Mouse (Mus musculus) megakaryocyte-erythroid progenitor cell, adult 5-6 weeks (primary cell): ENCODE results near the gene Rbm4. TPM values are rescaled to one million over a fixed set of nuclear protein-coding genes. Genes with fewer than 3 reads are reported as not detected.

Experiments used
- ATAC-seq: replicated peaks from 2 replicates; pipeline ENCODE4 v1.8.0; 2016; ENCODE audit warnings: mild to moderate bottlenecking, inconsistent platforms; ENCODE audit not compliant: severe bottlenecking, poor library complexity, low FRiP score, low TSS enrichment
- total RNA-seq, 2 experiments: library from RNA; stranded (forward) in 1 of 2; stranded (reverse) in 1 of 2; fragments of 200-1000, 215-1000 nt in 1 of 2; fragments of >200 nt in 1 of 2; fragmentation: Nextera tagmentation in 1 of 2; gene quantifications; 2 replicates each; pipeline ENCODE4 v1.2.3; 2014 to 2017

The Rbm4 gene
- total RNA-seq, 2 experiments from 2014 or later: 59.4 to 68.6 TPM

DNA sequence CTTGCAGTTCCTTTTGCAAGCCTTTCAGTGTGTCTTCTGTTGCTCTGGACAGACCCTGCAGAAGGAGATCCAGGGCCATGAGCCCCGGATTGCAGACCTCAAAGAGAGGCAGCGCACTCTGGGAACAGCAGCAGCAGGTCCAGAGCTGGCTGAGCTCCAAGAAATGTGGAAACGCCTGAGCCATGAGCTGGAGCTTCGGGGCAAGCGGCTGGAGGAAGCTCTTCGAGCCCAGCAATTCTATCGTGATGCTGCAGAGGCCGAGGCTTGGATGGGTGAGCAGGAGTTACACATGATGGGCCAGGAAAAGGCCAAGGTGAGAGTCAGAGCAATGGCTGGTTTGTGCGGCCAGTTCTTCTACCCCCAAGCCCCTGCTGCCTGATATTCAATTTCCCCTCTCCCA is 48.6 kb downstream of the Rbm4 start:
- no peak for ATAC-seq

DNA sequence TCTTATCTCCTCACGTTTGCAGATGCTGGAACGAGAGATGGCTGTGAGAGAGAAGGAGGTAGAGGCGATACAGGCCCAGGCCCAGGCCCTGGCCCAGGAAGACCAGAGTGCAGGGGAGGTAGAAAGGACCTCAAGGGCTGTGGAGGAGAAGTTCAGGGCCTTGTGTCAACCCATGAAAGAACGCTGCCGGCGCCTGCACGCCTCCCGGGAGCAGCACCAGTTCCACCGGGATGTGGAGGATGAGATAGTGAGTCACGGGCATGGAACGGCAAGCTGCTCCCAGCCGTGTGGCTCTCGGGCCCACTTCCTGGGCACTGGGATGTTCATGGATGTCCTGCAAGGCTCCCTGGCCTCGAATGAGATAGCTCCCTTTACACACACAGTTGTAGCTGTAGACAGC is 49.7 kb downstream of the Rbm4 start:
- ATAC-seq: no peak

- no peak for ATAC-seq
These were observed 50.2 kb downstream of the Rbm4 start for GRCm38 (mm10) chr19:4743524-4743923.

DNA sequence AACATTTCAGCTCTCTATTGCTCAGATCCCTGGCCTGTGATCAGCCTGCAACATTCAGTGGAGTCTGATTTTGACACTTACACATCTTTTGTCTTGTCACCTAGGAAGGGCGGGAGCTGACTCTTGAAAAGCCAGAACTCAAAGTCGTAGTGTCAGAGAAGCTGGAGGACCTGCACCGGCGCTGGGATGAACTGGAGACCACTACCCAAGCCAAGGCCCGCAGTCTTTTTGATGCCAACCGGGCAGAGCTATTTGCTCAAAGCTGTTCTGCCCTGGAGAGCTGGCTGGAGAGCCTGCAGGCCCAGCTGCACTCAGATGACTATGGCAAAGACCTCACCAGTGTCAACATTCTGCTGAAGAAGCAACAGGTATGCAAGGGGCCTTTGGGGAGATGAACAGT is 51.5 kb downstream of the Rbm4 start:
- no peak for ATAC-seq

GRCm38 (mm10) chr19:4741482-4741881 is 52.2 kb downstream of the Rbm4 start:
- ATAC-seq: no peak

DNA sequence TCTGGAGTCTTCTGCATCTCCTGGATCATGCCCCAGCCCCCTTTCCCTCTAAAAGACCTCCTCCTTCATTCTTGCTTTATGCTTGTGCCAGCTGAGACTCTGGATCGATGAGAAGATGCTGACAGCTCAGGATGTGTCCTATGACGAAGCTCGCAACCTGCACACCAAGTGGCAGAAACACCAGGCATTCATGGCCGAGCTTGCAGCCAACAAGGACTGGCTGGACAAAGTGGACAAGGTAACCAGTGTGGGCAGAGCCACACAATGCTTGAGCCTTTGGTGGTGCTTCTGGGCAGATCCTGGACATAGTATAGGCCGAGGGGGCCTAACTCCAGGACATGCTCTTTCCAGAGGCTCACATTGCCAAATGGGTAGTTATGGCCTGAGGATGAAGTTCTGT is 53.9 kb downstream of the Rbm4 start:
- ATAC-seq: no peak

DNA sequence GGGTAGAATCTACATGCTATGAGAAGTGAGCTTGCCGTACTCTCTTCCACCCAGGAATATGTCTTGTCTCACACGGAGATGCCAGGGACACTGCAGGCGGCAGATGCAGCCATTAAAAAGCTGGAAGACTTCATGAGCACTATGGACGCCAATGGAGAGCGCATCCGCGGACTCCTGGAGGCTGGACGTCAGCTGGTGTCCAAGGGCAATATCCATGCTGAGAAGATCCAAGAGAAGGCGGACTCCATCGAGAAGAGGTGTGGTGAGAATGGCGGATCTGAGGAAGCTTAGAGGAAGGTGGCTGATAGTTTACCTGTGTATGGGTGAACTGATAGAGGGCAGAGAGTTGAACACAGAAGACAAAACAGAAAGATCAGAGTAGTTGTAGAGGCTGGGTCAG is 54.6 kb downstream of the Rbm4 start:
- ATAC-seq: no peak

DNA sequence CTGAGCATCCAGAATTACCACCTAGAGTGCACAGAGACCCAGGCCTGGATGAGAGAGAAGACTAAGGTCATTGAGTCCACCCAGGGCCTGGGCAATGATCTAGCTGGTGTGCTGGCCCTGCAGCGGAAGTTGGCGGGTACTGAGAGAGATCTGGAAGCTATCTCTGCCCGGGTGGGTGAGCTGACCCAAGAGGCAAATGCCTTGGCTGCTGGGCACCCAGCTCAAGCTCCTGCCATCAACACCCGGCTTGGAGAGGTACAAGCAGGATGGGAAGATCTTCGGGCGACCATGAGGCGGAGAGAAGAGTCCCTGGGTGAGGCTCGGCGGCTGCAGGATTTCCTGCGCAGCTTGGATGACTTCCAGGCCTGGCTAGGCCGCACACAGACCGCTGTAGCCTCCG is 55.8 kb downstream of the Rbm4 start:
- no peak for ATAC-seq

Other genes starting within 250 kb of the Rbm4 start
- gene Lrfn4, start 178.2 kb downstream of the Rbm4 start, total RNA-seq (2014; fragmentation: Nextera tagmentation): 0.92 and 2.6 TPM in 2 replicates
- gene Lrfn4, start 178.2 kb downstream of the Rbm4 start, total RNA-seq (2017): 1.1 and 2.4 TPM in 2 replicates
- 23.0 and 38.5 TPM in 2 replicates for gene Rce1, start 168.3 kb downstream of the Rbm4 start, total RNA-seq (2014; fragmentation: Nextera tagmentation)
- 14.6 and 26.0 TPM in 2 replicates for gene Rce1, start 168.3 kb downstream of the Rbm4 start, total RNA-seq (2017)
- 1.3 and 3.5 TPM in 2 replicates for gene Gm960, start 95.2 kb downstream of the Rbm4 start, total RNA-seq (2014; fragmentation: Nextera tagmentation)
- 2.4 TPM in 1 of 2 replicates, not detected in the other for gene Gm960, start 95.2 kb downstream of the Rbm4 start, total RNA-seq (2017)
- not detected in 2 replicates for gene Sptbn2, start 82.7 kb downstream of the Rbm4 start, total RNA-seq (2014; fragmentation: Nextera tagmentation)
- gene Sptbn2, start 82.7 kb downstream of the Rbm4 start, total RNA-seq (2017): not detected in 2 replicates
- 5.0 and 11.3 TPM in 2 replicates for gene Rbm4b, start 37.4 kb downstream of the Rbm4 start, total RNA-seq (2014; fragmentation: Nextera tagmentation)
- 9.9 and 19.2 TPM in 2 replicates for gene Rbm4b, start 37.4 kb downstream of the Rbm4 start, total RNA-seq (2017)
- 29.3 and 59.5 TPM in 2 replicates for gene Gm21992, start 17.7 kb upstream of the Rbm4 start, total RNA-seq (2014; fragmentation: Nextera tagmentation)
- gene Gm21992, start 17.7 kb upstream of the Rbm4 start, total RNA-seq (2017): 15.8 and 17.3 TPM in 2 replicates
- gene Rbm14, start 17.7 kb upstream of the Rbm4 start, total RNA-seq (2014; fragmentation: Nextera tagmentation): 74.2 and 76.1 TPM in 2 replicates
- gene Rbm14, start 17.7 kb upstream of the Rbm4 start, total RNA-seq (2017): 16.6 and 29.1 TPM in 2 replicates
- 75.1 and 81.3 TPM in 2 replicates for gene Ccs, start 45.4 kb upstream of the Rbm4 start, total RNA-seq (2014; fragmentation: Nextera tagmentation)
- gene Ccs, start 45.4 kb upstream of the Rbm4 start, total RNA-seq (2017): 47.7 and 59.0 TPM in 2 replicates
- not detected in 2 replicates for gene Ccdc87, start 45.5 kb upstream of the Rbm4 start, total RNA-seq (2014; fragmentation: Nextera tagmentation)
- not detected in 2 replicates for gene Ccdc87, start 45.5 kb upstream of the Rbm4 start, total RNA-seq (2017)
- 1.3 and 2.9 TPM in 2 replicates for gene Ctsf, start 61.2 kb upstream of the Rbm4 start, total RNA-seq (2014; fragmentation: Nextera tagmentation)
- 2.7 and 7.5 TPM in 2 replicates for gene Ctsf, start 61.2 kb upstream of the Rbm4 start, total RNA-seq (2017)
- gene Actn3, start 84.0 kb upstream of the Rbm4 start, total RNA-seq (2014; fragmentation: Nextera tagmentation): 2.2 and 4.0 TPM in 2 replicates
- gene Actn3, start 84.0 kb upstream of the Rbm4 start, total RNA-seq (2017): 1.0 TPM in 1 of 2 replicates, not detected in the other
- gene Zdhhc24, start 84.8 kb upstream of the Rbm4 start, total RNA-seq (2014; fragmentation: Nextera tagmentation): 16.5 and 20.3 TPM in 2 replicates
- 8.8 and 13.2 TPM in 2 replicates for gene Zdhhc24, start 84.8 kb upstream of the Rbm4 start, total RNA-seq (2017)
- gene Bbs1, start 112.7 kb upstream of the Rbm4 start, total RNA-seq (2014; fragmentation: Nextera tagmentation): 1.5 and 2.5 TPM in 2 replicates
- gene Bbs1, start 112.7 kb upstream of the Rbm4 start, total RNA-seq (2017): 0.65 TPM in 1 of 2 replicates, not detected in the other
- gene Dpp3, start 134.4 kb upstream of the Rbm4 start, total RNA-seq (2014; fragmentation: Nextera tagmentation): 53.8 and 62.2 TPM in 2 replicates
- gene Dpp3, start 134.4 kb upstream of the Rbm4 start, total RNA-seq (2017): 40.7 and 51.4 TPM in 2 replicates
- gene Peli3, start 149.2 kb upstream of the Rbm4 start, total RNA-seq (2014; fragmentation: Nextera tagmentation): 1.1 TPM in 1 of 2 replicates, not detected in the other
- not detected in 2 replicates for gene Peli3, start 149.2 kb upstream of the Rbm4 start, total RNA-seq (2017)
- gene Mrpl11, start 168.2 kb upstream of the Rbm4 start, total RNA-seq (2014; fragmentation: Nextera tagmentation): 58.5 and 60.3 TPM in 2 replicates
- gene Mrpl11, start 168.2 kb upstream of the Rbm4 start, total RNA-seq (2017): 41.4 and 91.0 TPM in 2 replicates
- not detected in 2 replicates for gene Npas4, start 196.4 kb upstream of the Rbm4 start, total RNA-seq (2014; fragmentation: Nextera tagmentation)
- not detected in 2 replicates for gene Npas4, start 196.4 kb upstream of the Rbm4 start, total RNA-seq (2017)
- 9.7 and 14.2 TPM in 2 replicates for gene Slc29a2, start 230.0 kb upstream of the Rbm4 start, total RNA-seq (2014; fragmentation: Nextera tagmentation)
- 1.5 and 4.4 TPM in 2 replicates for gene Slc29a2, start 230.0 kb upstream of the Rbm4 start, total RNA-seq (2017)
- gene B4gat1, start 244.9 kb upstream of the Rbm4 start, total RNA-seq (2014; fragmentation: Nextera tagmentation): not detected in 2 replicates
- gene B4gat1, start 244.9 kb upstream of the Rbm4 start, total RNA-seq (2017): 1.5 TPM in 1 of 2 replicates, not detected in the other
- 2.0 and 3.3 TPM in 2 replicates for gene AC124502.3, start 245.0 kb upstream of the Rbm4 start, total RNA-seq (2014; fragmentation: Nextera tagmentation)
- gene AC124502.3, start 245.0 kb upstream of the Rbm4 start, total RNA-seq (2017): 1.8 and 4.2 TPM in 2 replicates
- gene Brms1, start 247.5 kb upstream of the Rbm4 start, total RNA-seq (2014; fragmentation: Nextera tagmentation): 25.3 and 37.1 TPM in 2 replicates
- gene Brms1, start 247.5 kb upstream of the Rbm4 start, total RNA-seq (2017): 30.3 and 36.7 TPM in 2 replicates